Mouse (Mus musculus) spleen, adult 12 weeks (tissue): Measurements from ENCODE around the gene Dnase2a.

ENCODE experiments used
- DNase-seq: peaks from one replicate; pipeline ENCODE4 v3.0.0; 2022; ENCODE audit warnings: low spot score

The Dnase2a gene

DNA sequence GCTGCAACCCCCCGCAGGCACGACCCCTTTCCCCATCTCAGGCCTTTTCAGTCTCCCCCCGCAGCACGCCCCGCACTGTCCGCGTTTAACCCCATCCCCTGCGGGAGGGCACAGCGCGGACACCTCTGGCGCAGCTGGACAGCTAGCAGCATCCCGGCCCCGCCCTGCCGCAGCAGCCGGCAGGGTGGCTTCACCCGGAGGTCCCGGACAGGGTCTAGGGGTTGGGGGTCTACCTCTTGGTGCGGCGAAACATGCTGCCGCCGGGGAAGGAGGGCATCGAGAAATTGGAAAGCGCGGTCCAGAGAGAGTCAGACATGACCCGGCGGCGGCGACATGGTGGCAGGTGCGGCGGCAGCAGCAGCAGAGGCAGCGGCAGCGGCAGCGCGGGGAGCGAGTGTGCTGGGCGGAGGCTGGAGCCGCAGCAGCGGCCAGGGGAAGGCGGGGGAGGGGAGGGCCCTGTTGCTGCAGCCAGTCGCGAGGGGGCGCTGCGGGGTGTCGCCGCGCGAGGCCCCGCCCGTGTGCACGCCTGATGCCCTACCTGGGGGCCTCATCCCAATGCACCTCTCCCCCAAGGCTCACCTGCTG is 28.7 kb downstream of the Dnase2a start, which contains the start of gene Mast1:
Gene Mast1 (minus strand): TSS at position 398 of the 585 bp plus-strand sequence.
- peak; percentile 51 for DNase-seq

DNA sequence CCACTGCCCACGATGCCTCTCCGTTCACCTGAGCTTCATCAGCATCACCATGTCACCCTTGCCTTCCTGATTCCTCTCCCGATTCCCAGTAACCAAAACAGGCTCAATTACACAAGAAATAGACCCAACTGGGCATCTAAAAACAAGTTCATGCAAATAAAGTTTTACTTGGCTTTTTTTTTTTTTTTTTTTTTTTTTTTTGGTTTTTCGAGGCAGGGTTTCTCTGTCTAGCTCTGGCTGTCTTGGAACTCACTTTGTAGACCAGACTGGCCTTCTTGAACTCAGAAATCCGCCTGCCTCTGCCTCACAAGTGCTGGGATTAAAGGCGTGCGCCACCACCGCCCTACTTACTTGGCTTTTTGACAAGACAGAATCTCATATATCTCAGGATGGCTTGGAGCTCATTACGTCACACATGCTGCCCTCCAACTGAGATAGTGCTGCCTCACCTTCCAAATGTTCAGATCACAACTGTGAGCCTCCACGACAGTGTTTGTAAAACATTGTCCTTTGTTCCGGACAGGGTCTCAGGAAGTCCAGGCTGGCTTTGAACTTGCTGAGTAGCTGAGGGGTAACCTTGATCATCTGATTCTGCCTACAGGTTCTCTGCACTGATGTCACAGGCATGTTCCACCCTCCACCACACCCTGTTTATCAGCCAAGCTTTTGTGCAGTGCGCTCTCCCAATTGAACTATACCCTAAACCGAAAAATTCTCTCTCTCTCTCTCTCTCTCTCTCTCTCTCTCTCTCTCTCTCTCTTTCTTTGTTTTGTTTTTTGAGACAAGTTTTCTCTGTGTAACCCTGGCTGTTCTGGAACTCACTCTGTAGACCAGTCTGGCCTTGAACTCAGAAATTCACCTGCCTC is 29.5 kb downstream of the Dnase2a start:
- no peak for DNase-seq

DNA sequence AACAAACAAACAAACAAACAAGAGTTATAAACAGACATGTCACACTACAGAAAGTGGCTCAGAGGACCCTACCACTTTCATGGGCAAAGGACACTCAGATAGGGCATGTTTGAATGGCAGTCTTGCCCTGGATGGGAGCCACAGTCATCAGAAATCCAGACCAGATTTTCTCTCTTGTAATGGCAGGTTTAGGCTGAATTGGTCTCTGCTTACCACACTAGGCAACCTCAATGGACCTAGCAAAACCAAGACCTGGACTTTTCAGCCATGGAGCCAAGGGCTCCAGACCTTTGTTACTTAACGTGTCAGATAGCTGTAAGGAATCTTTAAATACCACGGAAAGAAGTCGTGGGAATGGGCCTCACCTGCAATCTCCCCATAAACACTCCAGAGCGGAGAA is 35.3 kb downstream of the Dnase2a start:
- no peak for DNase-seq

DNA sequence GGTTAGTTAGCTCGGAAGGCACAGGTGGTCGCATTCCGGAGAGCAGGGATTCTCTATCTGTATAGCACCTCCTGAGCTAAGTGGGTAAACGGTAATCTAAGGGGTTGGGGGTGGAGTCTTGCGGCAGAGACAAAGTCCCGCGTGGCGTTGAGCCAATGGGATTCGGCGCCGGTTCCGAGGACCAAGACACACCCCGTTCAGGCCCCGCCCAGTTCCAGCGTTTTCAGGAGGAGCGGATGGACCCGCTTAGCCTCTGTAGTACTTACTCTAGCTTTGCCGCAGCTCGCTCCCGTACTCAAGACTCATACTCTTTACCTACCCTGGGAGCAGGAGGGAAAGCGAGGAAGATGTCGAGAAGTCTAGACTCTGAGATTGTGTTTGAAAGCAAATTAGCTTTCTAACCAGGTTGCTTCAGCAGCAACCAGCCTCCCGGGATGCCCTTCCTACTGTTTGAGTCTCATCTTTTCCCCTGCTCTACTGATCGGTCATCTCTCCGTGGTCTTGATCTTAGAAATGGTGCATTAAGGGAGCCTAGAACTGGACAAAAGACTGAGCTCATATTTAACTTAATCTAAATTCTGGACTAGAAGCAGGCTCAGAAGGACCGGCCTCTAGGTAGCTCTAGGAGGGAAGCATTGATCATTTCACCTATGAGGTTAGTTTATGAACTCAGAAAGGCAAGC is 36.3 kb downstream of the Dnase2a start:
- DNase-seq: peak; percentile 50

DNA sequence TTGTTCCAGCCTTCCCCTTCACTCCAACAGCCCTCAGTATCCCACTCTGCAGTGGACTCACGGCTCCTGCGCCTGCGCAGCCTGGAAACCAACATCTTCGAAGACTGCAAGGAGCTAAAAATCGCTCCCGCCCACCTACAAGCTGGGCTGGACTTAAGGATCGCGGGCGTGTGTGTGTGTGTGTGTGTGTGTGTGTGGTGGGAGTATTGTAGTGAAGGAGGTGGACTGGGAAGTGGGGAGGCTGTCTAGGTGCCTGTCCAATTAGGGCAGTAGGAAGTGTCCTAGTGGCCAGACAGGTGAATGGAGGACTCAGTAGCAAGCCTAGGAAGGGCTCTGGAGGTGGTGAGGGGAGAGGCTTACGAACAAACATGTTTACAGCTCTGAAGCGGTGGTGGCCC is 36.9 kb downstream of the Dnase2a start:
- DNase-seq: no peak

DNA sequence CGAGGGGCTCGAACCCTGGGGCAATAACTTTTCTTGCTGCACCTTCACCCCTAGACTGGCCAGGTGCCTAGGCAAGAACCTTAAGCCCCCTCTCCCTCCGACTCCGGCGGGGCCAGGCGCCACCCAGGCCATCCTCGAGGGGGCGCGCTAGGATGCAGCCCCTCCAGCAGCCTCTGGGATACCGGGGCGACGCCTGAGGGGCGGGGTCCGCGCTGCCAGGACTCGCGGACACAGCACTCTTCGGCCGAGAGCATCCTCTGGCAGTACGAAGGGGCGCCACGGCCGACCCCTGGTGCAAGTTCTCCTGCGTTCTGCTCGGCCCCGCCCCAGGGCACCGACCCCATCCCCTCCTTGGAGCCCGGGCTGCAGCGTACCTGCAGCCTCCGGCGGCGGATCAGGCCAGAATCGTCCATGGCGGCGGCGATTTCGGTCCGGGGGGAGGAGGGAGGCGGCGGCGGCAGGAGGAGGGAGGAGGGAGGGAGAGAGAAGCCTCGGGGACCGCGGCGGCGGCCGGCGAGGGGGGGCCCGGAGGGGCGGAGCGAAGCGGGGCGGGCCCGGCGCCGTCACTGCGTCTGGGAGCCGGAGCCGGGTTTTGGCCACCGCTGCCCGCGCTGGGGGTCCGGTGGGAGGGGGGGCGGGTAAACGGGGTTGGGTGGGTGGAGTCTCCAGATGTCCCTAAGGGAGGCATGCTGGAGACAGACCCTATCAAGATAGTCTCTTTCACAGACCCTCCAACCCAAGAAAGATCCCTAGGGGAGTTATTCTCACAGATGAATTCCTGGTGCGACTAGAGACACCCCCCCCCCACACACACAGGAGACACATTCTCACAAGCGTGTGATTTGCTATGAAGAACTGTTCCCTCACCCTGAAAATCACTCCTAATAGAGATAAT is 37.5 kb downstream of the Dnase2a start:
- DNase-seq: no peak

DNA sequence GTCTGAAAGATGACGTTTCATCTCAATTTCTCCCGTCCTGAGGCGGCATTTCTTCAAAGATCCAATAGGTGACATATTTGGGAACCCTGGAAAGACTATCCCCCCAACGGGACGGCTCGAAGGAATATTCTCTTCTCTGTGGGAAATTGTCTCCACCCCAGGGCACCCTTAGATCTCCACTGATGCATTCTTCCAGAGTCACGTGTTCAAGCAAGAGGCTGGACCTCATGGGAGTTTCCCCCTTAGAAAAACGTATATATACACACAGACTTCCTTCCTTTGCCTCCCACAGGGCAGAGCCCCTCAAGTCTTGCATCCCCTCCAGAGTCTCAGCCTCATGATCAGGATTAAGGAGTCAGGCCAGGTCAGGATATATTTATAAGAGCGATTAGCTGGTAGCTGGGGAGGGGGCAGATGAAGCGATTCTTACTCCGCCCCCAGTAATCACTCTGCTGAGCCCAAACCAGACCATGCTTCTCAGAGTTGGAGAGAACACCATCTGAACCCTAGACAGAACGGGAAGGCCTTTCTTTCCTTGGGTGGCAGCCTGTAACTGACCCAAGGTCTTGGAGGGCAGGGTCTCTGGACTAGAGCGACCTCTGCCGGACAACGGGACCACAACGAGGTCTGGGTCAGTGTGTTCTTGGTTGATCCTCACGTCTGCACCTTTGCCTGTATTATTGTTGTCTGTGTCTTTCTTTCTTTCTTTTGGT is 38.3 kb downstream of the Dnase2a start, which contains the start of gene Rtbdn:
Gene Rtbdn (plus strand): TSS at position 464 of the 713 bp plus-strand sequence.
- DNase-seq: no peak

DNA sequence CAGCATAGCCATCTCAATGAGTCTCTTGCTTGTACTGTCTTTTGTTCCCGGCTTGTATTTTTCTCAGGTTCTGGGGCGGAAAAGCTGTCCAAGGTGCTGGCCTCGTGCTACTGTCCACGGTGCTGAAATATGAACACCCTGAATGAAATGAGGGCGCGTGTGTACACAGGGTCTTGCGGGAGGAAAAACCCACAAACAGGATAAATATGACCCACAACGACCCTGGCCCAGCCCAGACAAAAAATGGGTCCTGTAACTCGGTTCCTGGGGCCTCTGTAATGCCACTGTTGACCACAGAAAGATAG is 38.8 kb downstream of the Dnase2a start:
- DNase-seq: no peak

DNA sequence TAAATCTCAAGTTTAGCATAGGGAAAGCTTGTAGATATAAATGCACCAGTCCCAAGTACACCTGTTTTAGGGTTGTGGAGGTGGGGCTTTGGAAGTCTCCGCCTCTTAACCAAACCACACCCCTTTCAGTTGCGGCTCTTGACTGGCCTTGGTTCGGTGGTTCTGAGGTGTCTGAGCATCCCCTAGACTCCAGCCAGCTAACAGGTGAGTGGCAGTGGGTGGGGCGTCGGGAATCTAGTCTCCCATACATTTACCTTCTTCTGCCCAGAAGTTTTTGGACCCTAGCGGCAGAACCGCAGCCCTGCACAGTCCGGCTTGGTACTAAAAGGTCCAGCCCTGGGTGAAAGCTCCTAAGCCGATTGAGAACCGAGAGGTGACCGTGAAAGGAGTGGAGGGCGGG is 41.4 kb downstream of the Dnase2a start:
- no peak for DNase-seq

DNA sequence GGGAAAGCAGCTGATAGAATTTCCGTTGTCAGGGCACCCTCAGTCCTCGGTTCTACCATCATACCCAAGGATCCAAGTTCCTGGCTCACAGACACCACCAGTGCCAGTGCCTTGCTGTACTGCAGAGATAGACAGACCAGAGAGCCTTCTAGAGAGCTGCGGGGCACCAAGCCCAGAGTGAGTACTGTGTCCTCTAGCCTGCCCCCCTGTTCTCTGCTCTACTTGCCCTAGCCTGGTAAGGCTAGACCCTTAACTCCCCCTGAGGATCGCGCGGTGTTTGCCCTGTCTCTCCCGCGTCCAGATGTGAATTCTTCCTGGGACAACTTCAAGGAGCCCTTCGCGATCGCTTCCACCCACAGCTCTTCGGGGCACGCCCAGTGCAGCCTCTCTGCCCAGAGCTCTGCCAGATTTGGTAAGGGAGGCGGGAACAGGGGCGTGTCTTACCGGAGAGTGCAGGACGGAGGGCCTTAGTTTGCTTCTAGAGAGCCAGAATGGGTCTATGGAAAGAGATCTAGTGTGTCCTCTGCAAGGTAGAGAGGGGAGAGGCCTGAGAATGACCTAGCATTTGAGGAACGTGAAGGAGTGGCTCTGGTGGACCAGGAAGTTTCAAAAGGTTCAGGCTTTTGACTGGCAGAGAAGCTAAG is 44.4 kb downstream of the Dnase2a start:
- DNase-seq: no peak

DNA sequence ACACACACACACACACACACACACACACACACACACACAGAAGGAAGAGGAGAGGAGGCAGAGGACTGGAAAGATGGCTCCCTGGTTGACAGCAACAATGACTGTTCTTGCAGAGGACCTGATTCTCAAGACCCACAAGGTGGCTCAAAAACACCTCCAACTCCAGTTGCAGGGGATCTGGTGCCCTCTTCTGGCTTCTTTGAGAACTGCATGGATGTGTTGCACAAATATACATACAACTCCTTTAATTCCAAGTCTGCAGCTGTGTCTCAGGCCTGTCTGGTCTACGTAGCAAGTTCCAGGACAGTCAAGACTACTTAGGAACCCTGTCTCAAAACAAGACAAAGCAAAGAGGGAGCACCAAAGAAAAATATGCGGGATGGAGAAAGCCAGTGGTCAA is 48.4 kb downstream of the Dnase2a start:
- no peak for DNase-seq

DNA sequence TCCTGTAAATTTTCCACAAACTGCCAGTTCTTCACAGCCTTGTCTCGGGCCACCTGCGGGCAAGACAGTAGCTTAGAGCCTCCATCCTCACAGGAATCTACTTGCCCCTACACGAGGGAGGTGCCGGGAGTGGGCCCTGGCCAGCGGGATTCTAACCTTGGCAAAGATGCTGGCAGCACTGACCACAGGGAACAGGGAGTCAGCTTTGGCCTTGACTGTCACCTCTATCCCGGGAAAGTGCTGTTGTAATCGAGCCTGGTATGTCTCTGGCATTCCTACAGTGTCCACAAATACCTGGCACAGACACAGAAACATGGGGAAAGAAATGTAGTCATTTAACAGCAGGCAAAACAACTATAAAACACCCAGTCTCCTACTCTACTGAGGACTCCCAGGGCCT is 51.5 kb downstream of the Dnase2a start:
- no peak for DNase-seq

DNA sequence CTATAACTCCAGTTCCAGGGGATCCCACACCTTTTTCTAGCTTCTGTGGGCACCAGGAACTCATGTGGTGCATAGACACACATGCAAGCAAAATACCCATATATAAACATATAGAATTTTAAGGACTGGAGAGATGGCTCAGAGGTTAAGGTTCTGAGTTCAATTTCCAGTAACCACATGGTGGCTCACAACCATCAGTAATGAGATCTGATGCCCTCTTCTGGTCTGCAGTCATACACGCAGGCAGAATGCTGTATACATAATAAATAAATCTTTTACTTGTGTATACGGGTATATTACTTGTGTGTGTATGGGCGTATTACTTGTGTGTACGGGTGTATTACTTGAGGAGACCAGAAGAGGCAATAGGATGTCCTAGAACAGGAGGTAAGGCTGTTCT is 55.6 kb downstream of the Dnase2a start:
- DNase-seq: no peak

DNA sequence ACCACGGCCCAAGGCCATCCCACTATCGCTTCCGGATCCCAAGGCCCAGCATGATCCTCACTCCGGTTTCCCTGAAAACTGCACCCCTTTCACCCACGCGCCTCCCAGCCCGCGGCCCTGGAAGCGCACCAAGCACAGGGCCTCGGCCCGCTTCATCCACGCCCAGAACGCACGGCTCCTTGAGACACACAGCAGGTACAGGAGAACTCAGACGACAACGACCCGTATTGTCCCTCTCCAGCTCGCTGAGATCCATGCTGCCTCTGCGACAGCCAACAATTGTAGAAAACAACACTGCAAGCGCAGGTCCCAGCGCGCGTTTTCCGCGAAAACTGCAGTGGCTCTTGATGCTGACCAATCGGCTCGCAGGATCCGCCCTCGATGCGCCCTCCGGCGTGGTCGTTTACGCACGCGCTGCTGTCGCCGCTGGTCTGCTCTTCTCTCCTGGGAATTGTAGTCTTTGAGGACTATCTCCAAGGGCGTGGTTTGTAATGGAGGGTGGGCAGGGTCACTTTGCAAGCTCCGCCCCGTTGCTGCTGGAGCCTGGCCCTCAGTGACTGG is 57.5 kb downstream of the Dnase2a start:
- DNase-seq: peak; percentile 87

DNA sequence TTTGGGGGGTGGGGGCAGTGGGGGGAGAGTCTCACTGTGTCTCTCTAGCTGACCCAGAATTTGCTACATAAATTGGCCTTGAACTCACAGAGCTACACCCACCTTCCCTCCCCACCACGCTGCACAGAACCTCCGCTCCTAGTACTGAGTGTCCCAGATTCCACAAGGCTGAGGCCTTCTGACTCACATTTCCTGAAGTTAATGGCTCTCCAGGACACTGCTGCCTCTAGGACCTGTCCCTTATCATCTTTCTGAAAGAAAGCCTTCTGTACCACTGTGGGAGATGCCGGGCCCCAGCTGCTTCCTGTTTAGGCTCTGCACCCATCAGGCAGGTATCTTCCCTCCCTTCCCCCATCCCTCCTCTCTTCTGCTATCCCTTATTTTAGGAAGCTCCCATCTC is 58.2 kb downstream of the Dnase2a start:
- DNase-seq: no peak

DNA sequence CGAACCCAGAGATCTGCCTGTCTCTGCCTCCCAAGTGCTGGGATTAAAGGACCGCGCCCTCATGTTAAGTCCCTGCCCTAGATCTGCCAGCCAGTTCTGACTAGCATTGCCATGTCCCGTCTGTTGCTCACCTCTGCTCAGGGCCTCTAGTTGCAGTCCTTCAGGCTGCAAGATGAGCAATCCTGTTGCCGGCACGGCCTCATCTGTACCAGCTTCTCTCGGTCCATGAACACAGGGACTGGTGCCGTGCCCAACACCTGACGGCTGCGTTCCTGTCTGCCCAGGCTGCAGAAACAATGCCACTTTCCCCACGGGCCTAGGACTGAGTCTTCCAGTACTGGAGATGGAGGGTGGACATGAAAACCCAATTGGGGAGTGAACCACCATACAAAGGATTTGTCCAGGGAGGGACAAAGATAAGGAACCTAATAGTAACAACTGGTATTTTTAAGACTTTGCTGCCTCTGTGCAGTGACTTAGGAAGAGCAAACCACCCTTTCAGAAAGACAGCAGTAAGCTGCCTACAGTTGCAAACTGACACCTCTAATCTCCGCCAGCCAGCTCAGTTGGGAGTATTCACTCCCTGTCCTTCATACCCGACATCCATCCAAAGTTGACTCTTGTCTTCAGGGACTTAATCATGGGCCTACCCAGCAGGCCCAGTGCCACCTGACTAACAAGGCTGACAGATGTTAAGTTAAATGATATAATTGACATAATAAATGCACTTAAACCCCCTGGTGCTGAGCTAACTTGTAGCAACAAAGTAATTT is 59.4 kb downstream of the Dnase2a start:
- no peak for DNase-seq

DNA sequence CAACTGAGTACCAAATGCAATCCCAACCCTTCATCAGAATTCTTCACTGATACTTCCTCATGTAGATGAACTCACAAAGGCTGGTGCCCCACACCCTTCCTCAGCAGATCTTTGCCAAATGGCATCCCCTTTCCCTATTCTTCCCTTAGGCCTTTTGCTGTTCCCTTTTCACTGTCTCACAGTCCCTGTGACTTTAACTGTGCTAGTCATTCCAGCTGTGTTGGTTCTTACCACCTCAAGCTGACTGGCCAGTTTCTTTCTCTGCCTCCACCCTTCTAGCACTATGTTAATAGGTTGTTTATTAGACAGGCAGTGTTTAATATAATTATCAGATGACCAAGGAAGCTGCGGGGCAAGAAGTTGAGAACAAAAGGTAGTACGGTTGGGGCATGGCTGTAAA is 60.3 kb downstream of the Dnase2a start:
- DNase-seq: no peak

DNA sequence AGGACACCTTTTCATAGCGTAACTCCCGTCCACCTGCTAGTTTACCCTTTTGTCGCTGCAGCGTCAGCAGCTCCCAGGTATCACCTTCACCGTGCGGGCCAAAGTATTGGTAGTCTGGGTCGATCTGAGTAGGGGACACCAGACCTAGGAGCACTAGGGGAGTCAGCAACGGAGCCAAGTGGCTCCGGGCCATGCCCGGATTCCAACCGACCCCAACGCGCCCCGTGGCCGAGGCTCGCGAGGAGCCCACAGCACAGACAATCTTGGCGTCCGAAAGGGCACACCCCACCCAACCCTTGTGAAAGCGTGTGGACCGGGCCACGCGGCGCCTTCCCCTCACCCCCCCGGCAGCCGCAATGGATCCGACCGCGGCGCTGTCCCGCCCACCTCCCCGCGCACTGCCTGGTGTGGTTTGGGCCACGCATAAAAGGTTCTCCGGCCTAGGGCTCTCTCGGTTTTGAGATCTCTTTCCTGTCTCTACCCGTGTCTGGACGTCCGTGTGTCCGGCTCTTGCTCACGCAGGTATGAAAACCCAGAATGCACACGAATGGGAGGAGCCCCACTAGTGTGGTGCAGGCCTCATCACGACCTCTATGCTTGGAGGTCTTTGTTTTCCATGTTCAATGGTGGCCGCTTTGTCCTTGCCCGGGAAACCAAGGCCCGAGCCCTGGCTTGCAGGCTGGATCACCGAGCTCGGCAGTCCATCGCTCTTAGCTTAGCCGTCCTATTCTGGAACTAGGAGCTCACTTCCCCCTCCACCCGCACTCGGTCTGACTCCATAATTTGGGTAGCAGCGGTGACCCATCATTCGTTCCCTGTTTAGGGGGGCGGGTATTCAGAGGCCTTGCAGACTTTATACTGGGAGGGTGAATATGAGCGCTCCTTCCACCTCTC is 61.1 kb downstream of the Dnase2a start, which contains the start of the genes Gm49661, Prdx2 and Rnaseh2a:
Gene Gm49661 (minus strand): TSS at position 193 of the 894 bp plus-strand sequence.
Gene Prdx2 (plus strand): TSS at position 347 of the 894 bp plus-strand sequence.
Gene Rnaseh2a (minus strand): TSS at position 527 of the 894 bp plus-strand sequence.
- peak; percentile 66 for DNase-seq
